Mouse (Mus musculus) testis, adult 2 months (tissue): ENCODE results near the gene Sdccag8.

Experiments used
- CTCF ChIP-seq: fragments of 200-500 bp; IDR thresholded peaks from 2 replicates; pipeline ENCODE4 v1.5.1; 2012; ENCODE audit warnings: low read depth, mild to moderate bottlenecking, inconsistent platforms, low read length, moderate library complexity; ENCODE audit not compliant: control insufficient read depth, insufficient read depth, insufficient replicate concordance
- POLR2A ChIP-seq: fragments of 200-500 bp; IDR thresholded peaks from 2 replicates; pipeline ENCODE4 v1.6.1; 2012; ENCODE audit warnings: low read depth, mild to moderate bottlenecking, inconsistent platforms, low read length, moderate library complexity; ENCODE audit not compliant: control insufficient read depth

- TF ChIP-seq POLR2A (no peak), CTCF (no peak)
These were observed 129.5 kb downstream of the Sdccag8 start for GRCm38 (mm10) chr1:176943987-176944386.
